Mouse (Mus musculus) embryonic facial prominence, embryonic 13.5 days (tissue): ENCODE results near the gene Ms4a18. TPM values are rescaled to one million over a fixed set of nuclear protein-coding genes. Genes with fewer than 3 reads are reported as not detected.

ENCODE experiments used
- ATAC-seq: fragments of 200-750 bp; cut with Nextera tagmentation; 2 replicates; pipeline ENCODE4 v1.8.0; 2017; ENCODE audit warnings: low read depth; ENCODE audit not compliant: insufficient number of reproducible peaks, insufficient read depth, low FRiP score, low TSS enrichment
- H3K27ac ChIP-seq: fragments of 300-500 bp; sonication (generic); 2 replicates; pipeline ENCODE4 v1.5.1; 2015; ENCODE audit warnings: moderate library complexity, mild to moderate bottlenecking, inconsistent platforms
- H3K27me3 ChIP-seq: fragments of 300-500 bp; sonication (generic); 2 replicates; pipeline ENCODE4 v1.6.1; 2015; ENCODE audit warnings: mild to moderate bottlenecking, inconsistent platforms
- H3K36me3 ChIP-seq: fragments of 300-500 bp; sonication (generic); 2 replicates; pipeline ENCODE4 v1.6.1; 2015; ENCODE audit warnings: mild to moderate bottlenecking, inconsistent platforms
- H3K4me1 ChIP-seq: fragments of 300-500 bp; sonication (generic); 2 replicates; pipeline ENCODE4 v1.6.1; 2015; ENCODE audit warnings: inconsistent platforms
- H3K4me2 ChIP-seq: fragments of 300-500 bp; sonication (generic); 2 replicates; pipeline ENCODE4 v1.6.1; 2015; ENCODE audit warnings: moderate library complexity, mild to moderate bottlenecking, inconsistent platforms
- H3K4me3 ChIP-seq: fragments of 300-500 bp; sonication (generic); 2 replicates; pipeline ENCODE4 v1.5.1; 2015; ENCODE audit warnings: mild to moderate bottlenecking, inconsistent platforms
- H3K9ac ChIP-seq: fragments of 300-500 bp; sonication (generic); 2 replicates; pipeline ENCODE4 v1.6.1; 2015; ENCODE audit warnings: mild to moderate bottlenecking, inconsistent platforms
- H3K9me3 ChIP-seq: fragments of 300-500 bp; sonication (generic); 2 replicates; pipeline ENCODE4 v1.6.1; 2016; ENCODE audit warnings: inconsistent platforms
- whole genome bisulfite sequencing: fragments of 180-500 bp; shearing (Covaris S2); methylation state at CpG from one replicate; pipeline ENCODE4 v1.1.7; 2015; ENCODE audit warnings: mixed read lengths; 5-methylcytosine and 5-hydroxymethylcytosine counted together
- polyA plus RNA-seq: library from polyadenylated mRNA; unstranded; fragments of >200 nt; fragmentation: Nextera tagmentation; extraction: Ambion mirVana; gene quantifications from 2 replicates; pipeline ENCODE4 v1.2.1, GENCODE M21; 2015

Gene Ms4a18
- polyA plus RNA-seq, 1 experiment from 2014 or later: not detected

- H3K27ac ChIP-seq: no peak overlapping the region
- H3K4me1 ChIP-seq: no peaks in the 10 kb centered on the region
- H3K27me3 ChIP-seq: no peaks in the 10 kb centered on the region
- peak overlapping the region; percentile 58 for H3K4me2 ChIP-seq
- H3K36me3 ChIP-seq: no peaks in the 10 kb centered on the region
- no peak overlapping the region for H3K9ac ChIP-seq
- ATAC-seq: no peak
- peak overlapping the region; percentile 37 for H3K4me3 ChIP-seq
- H3K9me3 ChIP-seq: no peaks in the 10 kb centered on the region
- WGBS: 22% methylated on average over 5 of the region's 5 CpGs
Observed at GRCm38 (mm10) chr19:11044671-11044995, 26.8 kb upstream of the Ms4a18 start.

- no peaks in the 10 kb centered on the region for H3K4me1 ChIP-seq
- H3K9me3 ChIP-seq: no peaks in the 10 kb centered on the region
- H3K4me3 ChIP-seq: no peak overlapping the region
- no peak overlapping the region for H3K9ac ChIP-seq
- H3K27me3 ChIP-seq: no peaks in the 10 kb centered on the region
- no peak overlapping the region for H3K4me2 ChIP-seq
- no peak for ATAC-seq
- no peak overlapping the region for H3K27ac ChIP-seq
- no peaks in the 10 kb centered on the region for H3K36me3 ChIP-seq
Observed at GRCm38 (mm10) chr19:11037570-11037969, 19.7 kb upstream of the Ms4a18 start.

GRCm38 (mm10) chr19:11022382-11022781 lies 4.6 kb upstream of the Ms4a18 start:
- no peak overlapping the region for H3K9ac ChIP-seq
- no peak for ATAC-seq
- no peak overlapping the region for H3K4me3 ChIP-seq
- no peak overlapping the region for H3K27ac ChIP-seq
- H3K36me3 ChIP-seq: no peaks in the 10 kb centered on the region
- no peak overlapping the region for H3K4me2 ChIP-seq
- no peaks in the 10 kb centered on the region for H3K4me1 ChIP-seq
- no peaks in the 10 kb centered on the region for H3K9me3 ChIP-seq
- no peaks in the 10 kb centered on the region for H3K27me3 ChIP-seq

- H3K9ac ChIP-seq: no peak overlapping the region
- no peak overlapping the region for H3K4me2 ChIP-seq
- H3K27ac ChIP-seq: no peak overlapping the region
- H3K27me3 ChIP-seq: no peaks in the 10 kb centered on the region
- H3K36me3 ChIP-seq: no peaks in the 10 kb centered on the region
- no peaks in the 10 kb centered on the region for H3K4me1 ChIP-seq
- ATAC-seq: no peak
- WGBS: 82% methylated on average over 2 of the region's 2 CpGs
- H3K9me3 ChIP-seq: no peaks in the 10 kb centered on the region
- no peak overlapping the region for H3K4me3 ChIP-seq
Observed at GRCm38 (mm10) chr19:11017251-11017650, 580 bp downstream of the Ms4a18 start.

GRCm38 (mm10) chr19:11015998-11016397 lies 1.8 kb downstream of the Ms4a18 start:
- ATAC-seq: no peak
- 72% methylated on average over 1 of the region's 1 CpGs for WGBS

GRCm38 (mm10) chr19:11015468-11015867 lies 2.4 kb downstream of the Ms4a18 start:
- Histone ChIP-seq H3K27ac (no peak overlapping the region), H3K27me3 (no peaks in the 10 kb centered on the region), H3K4me3 (no peak overlapping the region), H3K4me2 (no peak overlapping the region), H3K9me3 (no peaks in the 10 kb centered on the region), H3K9ac (no peak overlapping the region), H3K36me3 (no peaks in the 10 kb centered on the region), H3K4me1 (no peaks in the 10 kb centered on the region)
- no peak for ATAC-seq

More at GRCm38 (mm10) chr19:11015998-11016397, 1.8 kb downstream of the Ms4a18 start:
- no peak overlapping the region for H3K4me2 ChIP-seq
- no peaks in the 10 kb centered on the region for H3K9me3 ChIP-seq
- H3K4me1 ChIP-seq: no peaks in the 10 kb centered on the region
- H3K4me3 ChIP-seq: no peak overlapping the region
- no peaks in the 10 kb centered on the region for H3K36me3 ChIP-seq
- no peak overlapping the region for H3K9ac ChIP-seq
- H3K27me3 ChIP-seq: no peaks in the 10 kb centered on the region
- H3K27ac ChIP-seq: no peak overlapping the region

GRCm38 (mm10) chr19:10993150-10993549 lies 24.7 kb downstream of the Ms4a18 start, which contains the start of gene Ms4a15:
Ms4a15 (minus strand) TSS chr19:10993250.
- no peaks in the 10 kb centered on the region for H3K4me1 ChIP-seq
- ATAC-seq: no peak
- no peaks in the 10 kb centered on the region for H3K36me3 ChIP-seq
- H3K27ac ChIP-seq: no peak within 1 kb of the TSS
- WGBS: 82% methylated on average over 7 of the region's 7 CpGs
- no peak within 1 kb of the TSS for H3K9ac ChIP-seq
- no peak within 1 kb of the TSS for H3K4me3 ChIP-seq
- no peaks in the 10 kb centered on the region for H3K27me3 ChIP-seq
- no peaks in the 10 kb centered on the region for H3K9me3 ChIP-seq
- no peak within 1 kb of the TSS for H3K4me2 ChIP-seq

GRCm38 (mm10) chr19:10991911-10992310 lies 25.9 kb downstream of the Ms4a18 start:
- Histone ChIP-seq H3K36me3 (no peaks in the 10 kb centered on the region), H3K4me3 (no peak overlapping the region), H3K9me3 (no peaks in the 10 kb centered on the region), H3K4me2 (no peak overlapping the region), H3K27me3 (no peaks in the 10 kb centered on the region), H3K9ac (no peak overlapping the region), H3K4me1 (no peaks in the 10 kb centered on the region), H3K27ac (no peak overlapping the region)
- no peak for ATAC-seq

- Histone ChIP-seq H3K4me3 (no peak overlapping the region), H3K27me3 (no peaks in the 10 kb centered on the region), H3K9ac (no peak overlapping the region), H3K9me3 (no peaks in the 10 kb centered on the region), H3K27ac (no peak overlapping the region), H3K4me1 (no peaks in the 10 kb centered on the region), H3K4me2 (no peak overlapping the region), H3K36me3 (no peaks in the 10 kb centered on the region)
- no peak for ATAC-seq
- WGBS: 56% methylated on average over 1 of the region's 1 CpGs
Observed at GRCm38 (mm10) chr19:10990751-10991150, 27.1 kb downstream of the Ms4a18 start.

GRCm38 (mm10) chr19:10988563-10988962 lies 29.3 kb downstream of the Ms4a18 start:
- no peaks in the 10 kb centered on the region for H3K9me3 ChIP-seq
- no peak overlapping the region for H3K4me3 ChIP-seq
- 92% methylated on average over 1 of the region's 1 CpGs for WGBS
- H3K27me3 ChIP-seq: no peaks in the 10 kb centered on the region
- no peaks in the 10 kb centered on the region for H3K36me3 ChIP-seq
- no peak for ATAC-seq
- no peak overlapping the region for H3K9ac ChIP-seq
- no peak overlapping the region for H3K4me2 ChIP-seq
- H3K27ac ChIP-seq: no peak overlapping the region
- H3K4me1 ChIP-seq: no peaks in the 10 kb centered on the region

- WGBS: 85% methylated on average over 4 of the region's 4 CpGs
Observed at GRCm38 (mm10) chr19:10985889-10986288, 31.9 kb downstream of the Ms4a18 start.

GRCm38 (mm10) chr19:10984551-10984950 lies 33.3 kb downstream of the Ms4a18 start:
- 72% methylated on average over 13 of the region's 13 CpGs for WGBS
- H3K4me3 ChIP-seq: no peak overlapping the region
- no peak overlapping the region for H3K27ac ChIP-seq
- no peak for ATAC-seq
- H3K36me3 ChIP-seq: no peaks in the 10 kb centered on the region
- no peak overlapping the region for H3K4me2 ChIP-seq
- H3K9me3 ChIP-seq: no peaks in the 10 kb centered on the region
- H3K9ac ChIP-seq: no peak overlapping the region
- no peaks in the 10 kb centered on the region for H3K27me3 ChIP-seq
- peaks cover 4% of the 10 kb centered on the region; the same call in 1 of the 2 replicates for H3K4me1 ChIP-seq

More at GRCm38 (mm10) chr19:10985889-10986288, 31.9 kb downstream of the Ms4a18 start:
- Histone ChIP-seq H3K9ac (no peak overlapping the region), H3K4me2 (no peak overlapping the region), H3K9me3 (no peaks in the 10 kb centered on the region), H3K36me3 (no peaks in the 10 kb centered on the region), H3K27ac (no peak overlapping the region), H3K4me1 (no peaks in the 10 kb centered on the region), H3K27me3 (no peaks in the 10 kb centered on the region), H3K4me3 (no peak overlapping the region)
- ATAC-seq: no peak

- Histone ChIP-seq H3K4me1 (peaks cover 9% of the 10 kb centered on the region), H3K27ac (no peak overlapping the region), H3K36me3 (no peaks in the 10 kb centered on the region), H3K9ac (no peak overlapping the region), H3K27me3 (no peaks in the 10 kb centered on the region), H3K9me3 (no peaks in the 10 kb centered on the region), H3K4me3 (no peak overlapping the region), H3K4me2 (peak overlapping the region; percentile 32; the same call in 1 of the 2 replicates)
- WGBS: 21% methylated on average over 14 of the region's 14 CpGs
- no peak for ATAC-seq
Observed at GRCm38 (mm10) chr19:10983146-10983545, 34.7 kb downstream of the Ms4a18 start.
